Mouse (Mus musculus) CH12.LX (cell line): ENCODE measurements around the gene Kalrn.

ENCODE experiments used
- BHLHE40 ChIP-seq: IDR thresholded peaks from 2 replicates; pipeline ENCODE4 v1.6.1; 2011; ENCODE audit warnings: mild to moderate bottlenecking, low read depth, low read length, improper control_type of control experiment
- CTCF ChIP-seq, 2 experiments: IDR thresholded peaks in 1 of 2; conservative IDR thresholded peaks in 1 of 2; 2 replicates each; pipeline ENCODE4 v1.5.1; 2011 to 2012; ENCODE audit warnings: low read depth in 2 of 2, low read length in 2 of 2, improper control_type of control experiment in 1 of 2, inconsistent platforms in 1 of 2, mild to moderate bottlenecking in 1 of 2, moderate library complexity in 1 of 2
- RCOR1 ChIP-seq: conservative IDR thresholded peaks from 2 replicates; pipeline ENCODE4 v1.6.1; 2012; ENCODE audit warnings: low read depth, mild to moderate bottlenecking, inconsistent platforms, low read length, improper control_type of control experiment

GRCm38 (mm10) chr16:34032011-34032645 lies 541.2 kb downstream of the Kalrn start:
- TF ChIP-seq CTCF (conservative IDR thresholded peaks at IDR 0.05 in 1 of 2, IDR thresholded peaks at IDR 0.05 in 1 of 2; ENCODE audit: low read depth in 2 of 2, low read length in 2 of 2) (no peak), RCOR1 (no peak), BHLHE40 (no peak)
